Mouse (Mus musculus) stomach, embryonic 16.5 days (tissue): ENCODE data around the gene Sprr2d. TPM values are rescaled to one million over a fixed set of nuclear protein-coding genes. Genes with fewer than 3 reads are reported as not detected.

Experiments
- ATAC-seq: fragments of 200-750 bp; cut with Nextera tagmentation; 2 replicates; pipeline ENCODE4 v1.8.0; 2017; ENCODE audit warnings: moderate number of reproducible peaks, moderate TSS enrichment; ENCODE audit not compliant: insufficient read depth, low FRiP score
- H3K27ac ChIP-seq: fragments of 300-500 bp; sonication (generic); 2 replicates; pipeline ENCODE4 v1.5.1; 2014; ENCODE audit warnings: low read length
- H3K27me3 ChIP-seq: fragments of 300-500 bp; sonication (generic); 2 replicates; pipeline ENCODE4 v1.6.1; 2014; ENCODE audit warnings: low read length, control low read depth, mixed read lengths; ENCODE audit not compliant: control insufficient read depth, insufficient read depth
- H3K36me3 ChIP-seq: fragments of 300-500 bp; sonication (generic); 2 replicates; pipeline ENCODE4 v1.6.1; 2014; ENCODE audit warnings: low read length; ENCODE audit not compliant: control insufficient read depth, insufficient read depth
- H3K4me1 ChIP-seq: fragments of 300-500 bp; sonication (generic); 2 replicates; pipeline ENCODE4 v1.6.1; 2014; ENCODE audit warnings: low read length, control low read depth, mixed read lengths; ENCODE audit not compliant: control insufficient read depth, insufficient read depth
- H3K4me2 ChIP-seq: fragments of 300-500 bp; sonication (generic); 2 replicates; pipeline ENCODE4 v1.6.1; 2014; ENCODE audit warnings: low read depth, low read length, mixed read lengths
- H3K4me3 ChIP-seq: fragments of 300-500 bp; sonication (generic); replicated peaks from 2 replicates; pipeline ENCODE4 v1.5.1; 2014; ENCODE audit warnings: mild to moderate bottlenecking, low read length
- H3K9ac ChIP-seq: fragments of 300-500 bp; sonication (generic); 2 replicates; pipeline ENCODE4 v1.6.1; 2014; ENCODE audit warnings: low read length
- H3K9me3 ChIP-seq: fragments of 300-500 bp; sonication (generic); replicated peaks from 2 replicates; pipeline ENCODE4 v1.6.1; 2016; ENCODE audit warnings: low read length, control low read depth; ENCODE audit not compliant: control insufficient read depth
- WGBS: fragments of 180-500 bp; shearing (Covaris S2); extraction: QIAGEN DNeasy Blood & Tissue Kit; methylation state at CpG from one replicate; pipeline ENCODE4 v1.1.7; 2014; 5-methylcytosine and 5-hydroxymethylcytosine counted together
- polyA plus RNA-seq: library from polyadenylated mRNA; unstranded; fragments of >200 nt; fragmentation: Nextera tagmentation; extraction: Ambion mirVana; gene quantifications from 2 replicates; pipeline ENCODE4 v1.2.1, GENCODE M21; 2015

Sprr2d gene
- polyA plus RNA-seq, result 2.1 and 3.2 TPM in 2 replicates

DNA sequence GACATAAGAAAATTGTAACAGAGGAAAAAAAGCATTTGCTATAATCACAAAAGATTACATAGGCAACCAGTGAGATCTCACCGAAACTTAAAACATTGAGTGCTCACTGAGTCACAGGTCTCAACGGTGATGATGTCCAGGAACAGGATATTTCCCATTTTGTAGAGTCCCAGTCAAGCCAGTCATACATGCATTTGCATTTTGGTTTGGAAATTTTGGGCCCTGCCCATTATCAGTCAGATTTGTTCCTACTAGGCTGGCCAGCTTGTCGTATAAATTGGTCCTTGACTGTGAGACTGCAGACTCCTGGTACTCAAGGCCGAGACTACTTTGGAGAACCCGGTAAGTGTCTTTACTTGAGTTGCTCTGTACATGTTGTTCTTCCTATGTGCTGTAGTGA lies at the start of gene Sprr2d:
Gene Sprr2d, plus strand, starts transcription at position 301 of the 400 bp plus-strand sequence.
- H3K36me3 ChIP-seq, result no peaks in the 10 kb centered on the region
- H3K27ac ChIP-seq, result no peak within 1 kb of the TSS
- 89% methylated on average over 5 of the region's 5 CpGs for WGBS
- H3K9ac ChIP-seq, result no peak within 1 kb of the TSS
- no peaks in the 10 kb centered on the region for H3K27me3 ChIP-seq
- H3K4me1 ChIP-seq, result no peaks in the 10 kb centered on the region
- no peaks in the 10 kb centered on the region for H3K9me3 ChIP-seq
- no peak within 1 kb of the TSS for H3K4me2 ChIP-seq
- ATAC-seq, result no peak
- H3K4me3 ChIP-seq, result no peak within 1 kb of the TSS

DNA sequence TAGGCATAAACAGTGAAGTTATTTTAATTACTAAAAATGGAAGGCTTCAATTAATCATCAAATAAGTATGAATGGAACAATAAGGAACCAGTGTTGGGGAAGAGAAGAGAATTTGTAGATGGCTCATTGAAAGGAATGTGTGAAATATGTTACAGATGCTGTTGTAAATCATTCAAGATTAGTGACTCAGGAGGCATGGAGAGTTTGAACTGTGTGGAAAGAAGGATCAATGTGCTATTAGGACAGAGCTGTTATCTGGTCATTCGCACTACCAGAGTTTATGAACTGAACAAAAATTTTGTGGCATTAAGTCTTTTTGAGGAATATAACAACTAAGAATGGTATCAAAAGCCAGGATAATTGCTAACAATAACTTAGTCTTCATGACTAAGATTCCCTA lies 31.5 kb upstream of the Sprr2d start:
- Histone ChIP-seq H3K9ac (no peak overlapping the region), H3K27ac (no peak overlapping the region), H3K4me1 (no peaks in the 10 kb centered on the region), H3K4me3 (no peak overlapping the region), H3K27me3 (no peaks in the 10 kb centered on the region), H3K9me3 (no peaks in the 10 kb centered on the region), H3K36me3 (no peaks in the 10 kb centered on the region), H3K4me2 (no peak overlapping the region)
- 85% methylated on average over 1 of the region's 1 CpGs for WGBS
- no peak for ATAC-seq

DNA sequence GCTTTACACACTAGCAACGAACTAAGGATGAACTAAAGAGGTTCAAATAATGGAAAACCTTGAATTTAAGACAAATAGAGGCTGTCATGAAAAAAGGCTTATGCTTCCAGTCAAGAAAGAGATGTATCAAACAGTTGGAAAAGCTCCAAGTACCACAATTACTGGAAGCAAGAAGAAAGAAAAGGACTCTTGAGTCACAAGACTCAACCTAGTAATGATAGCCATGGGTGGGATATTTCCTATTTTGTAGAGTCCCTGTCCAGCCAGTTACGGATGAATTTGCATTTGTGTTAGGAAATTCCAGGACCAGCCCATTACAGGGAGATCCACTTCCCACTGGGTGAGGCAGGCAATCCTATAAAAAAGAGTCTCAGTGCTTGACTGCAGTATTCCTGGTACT lies 22.6 kb upstream of the Sprr2d start, which contains the start of gene Sprr2b:
Gene Sprr2b, plus strand, starts transcription at position 301 of the 400 bp plus-strand sequence.
- Histone ChIP-seq H3K9me3 (no peaks in the 10 kb centered on the region), H3K4me3 (no peak within 1 kb of the TSS), H3K9ac (no peak within 1 kb of the TSS), H3K27ac (no peak within 1 kb of the TSS), H3K36me3 (no peaks in the 10 kb centered on the region), H3K4me1 (no peaks in the 10 kb centered on the region), H3K4me2 (no peak within 1 kb of the TSS), H3K27me3 (no peaks in the 10 kb centered on the region)
- no peak for ATAC-seq
- WGBS, result 79% methylated on average over 2 of the region's 2 CpGs

DNA sequence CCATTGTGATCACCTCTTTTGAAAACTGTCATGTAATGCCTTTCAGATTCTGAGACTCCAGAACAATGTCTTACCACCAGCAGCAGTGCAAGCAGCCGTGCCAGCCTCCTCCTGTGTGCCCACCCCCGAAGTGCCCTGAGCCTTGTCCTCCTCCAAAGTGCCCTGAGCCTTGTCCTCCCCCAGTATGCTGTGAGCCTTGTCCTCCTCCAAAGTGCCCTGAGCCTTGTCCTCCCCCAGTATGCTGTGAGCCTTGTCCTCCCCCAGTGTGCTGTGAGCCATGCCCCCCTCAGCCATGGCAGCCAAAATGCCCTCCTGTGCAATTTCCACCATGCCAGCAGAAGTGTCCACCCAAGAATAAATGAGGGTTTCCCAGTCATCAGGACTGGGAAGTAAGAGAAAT lies 21.6 kb upstream of the Sprr2d start:
- Histone ChIP-seq H3K9me3 (no peaks in the 10 kb centered on the region), H3K27me3 (no peaks in the 10 kb centered on the region), H3K9ac (no peak overlapping the region), H3K4me3 (no peak overlapping the region), H3K36me3 (no peaks in the 10 kb centered on the region), H3K27ac (no peak overlapping the region), H3K4me1 (no peaks in the 10 kb centered on the region), H3K4me2 (no peak overlapping the region)
- 76% methylated on average over 2 of the region's 2 CpGs for WGBS
- ATAC-seq, result no peak

DNA sequence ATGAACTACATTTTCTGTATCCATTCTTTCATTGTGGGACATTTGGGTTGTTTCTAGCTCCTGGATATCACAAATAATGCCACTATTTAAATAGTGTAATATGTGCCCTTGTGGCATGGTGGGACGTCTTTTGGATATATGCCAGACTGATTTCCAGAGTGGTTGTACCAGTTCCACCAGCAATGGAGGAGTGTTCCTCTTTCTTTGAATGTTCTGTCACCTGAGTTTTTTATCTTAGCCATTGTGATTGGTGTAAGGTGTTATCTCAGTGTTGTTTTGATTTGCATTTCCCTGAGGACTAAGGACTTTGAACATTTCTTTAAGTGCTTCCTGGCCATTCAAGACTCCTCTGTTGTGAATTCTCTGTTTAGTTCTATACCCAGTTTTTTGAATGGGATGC lies 2.7 kb upstream of the Sprr2d start:
- H3K4me2 ChIP-seq, result no peak overlapping the region
- H3K27me3 ChIP-seq, result no peaks in the 10 kb centered on the region
- WGBS, result 50% methylated on average over 1 of the region's 1 CpGs
- H3K36me3 ChIP-seq, result no peaks in the 10 kb centered on the region
- no peaks in the 10 kb centered on the region for H3K4me1 ChIP-seq
- H3K9me3 ChIP-seq, result no peaks in the 10 kb centered on the region
- H3K9ac ChIP-seq, result no peak overlapping the region
- H3K27ac ChIP-seq, result no peak overlapping the region
- no peak overlapping the region for H3K4me3 ChIP-seq
- ATAC-seq, result no peak

DNA sequence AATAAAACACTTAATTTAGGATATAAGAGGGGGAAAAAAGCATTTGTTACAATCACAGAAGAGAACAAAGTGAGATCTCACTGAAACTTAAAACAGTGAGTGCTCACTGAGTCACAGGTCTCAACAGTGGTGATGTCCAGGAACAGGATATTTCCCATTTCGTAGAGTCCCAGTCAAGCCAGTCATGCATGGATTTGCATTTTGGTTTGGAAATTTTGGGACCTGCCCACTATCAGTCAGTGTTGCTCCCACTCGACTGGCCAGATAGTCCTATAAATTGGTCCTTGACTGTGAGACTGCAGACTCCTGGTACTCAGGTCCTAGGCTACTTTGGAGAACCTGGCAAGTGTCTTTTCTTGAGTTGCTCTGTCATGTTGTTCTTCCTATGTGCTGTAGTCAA lies 12.9 kb downstream of the Sprr2d start, which contains the start of gene Sprr2e:
Gene Sprr2e, plus strand, starts transcription at position 301 of the 400 bp plus-strand sequence.
- ATAC-seq, result no peak
- Histone ChIP-seq H3K9ac (no peak within 1 kb of the TSS), H3K27ac (no peak within 1 kb of the TSS), H3K4me2 (no peak within 1 kb of the TSS), H3K4me3 (no peak within 1 kb of the TSS), H3K36me3 (no peaks in the 10 kb centered on the region), H3K4me1 (no peaks in the 10 kb centered on the region), H3K27me3 (no peaks in the 10 kb centered on the region), H3K9me3 (no peaks in the 10 kb centered on the region)
- 87% methylated on average over 2 of the region's 2 CpGs for WGBS

DNA sequence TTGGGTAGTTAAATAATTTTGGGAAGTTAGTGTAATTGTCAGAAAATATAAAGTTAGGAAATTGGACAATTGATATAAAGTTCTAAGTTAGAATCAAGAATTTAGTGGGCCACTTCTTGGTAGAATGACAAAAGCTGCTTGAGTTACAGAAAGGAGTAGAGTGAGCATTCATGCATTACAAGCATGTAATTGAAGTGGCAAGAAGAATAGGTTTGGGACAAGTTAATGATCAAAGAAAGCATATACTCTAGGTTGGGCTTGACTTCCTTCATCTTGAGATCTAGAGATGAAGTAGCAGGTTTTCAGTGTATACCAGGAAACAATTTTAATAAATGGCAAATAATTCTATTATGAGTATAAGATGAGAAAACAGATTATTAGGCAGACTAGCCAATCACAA lies 22.7 kb downstream of the Sprr2d start:
- no peak overlapping the region for H3K4me3 ChIP-seq
- H3K36me3 ChIP-seq, result no peaks in the 10 kb centered on the region
- no peaks in the 10 kb centered on the region for H3K9me3 ChIP-seq
- no peak overlapping the region for H3K27ac ChIP-seq
- no peaks in the 10 kb centered on the region for H3K4me1 ChIP-seq
- no peak overlapping the region for H3K4me2 ChIP-seq
- no peaks in the 10 kb centered on the region for H3K27me3 ChIP-seq
- H3K9ac ChIP-seq, result no peak overlapping the region
- no peak for ATAC-seq

DNA sequence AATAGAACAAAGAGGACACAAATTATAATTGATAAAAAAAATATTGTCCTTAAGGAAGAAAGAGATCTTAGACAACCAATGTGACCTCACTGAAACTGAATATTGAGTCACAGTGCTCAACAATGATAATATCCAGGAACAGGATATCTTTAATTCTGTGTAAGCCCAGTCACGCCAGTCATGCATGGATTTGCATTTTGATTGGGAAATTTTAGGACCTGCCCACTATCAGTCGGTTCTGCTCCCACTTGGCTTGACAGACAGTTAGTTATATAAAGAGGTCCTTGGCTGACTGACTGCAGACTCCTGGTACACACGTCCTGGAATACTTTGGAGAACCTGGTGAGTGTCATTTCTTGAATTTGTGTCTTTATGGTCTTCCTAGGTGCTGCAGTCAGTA lies 25.9 kb downstream of the Sprr2d start, which contains the start of gene Sprr2f:
Gene Sprr2f, plus strand, starts transcription at position 301 of the 400 bp plus-strand sequence.
- Histone ChIP-seq H3K9me3 (no peaks in the 10 kb centered on the region), H3K4me3 (no peak within 1 kb of the TSS), H3K36me3 (no peaks in the 10 kb centered on the region), H3K9ac (no peak within 1 kb of the TSS), H3K4me1 (no peaks in the 10 kb centered on the region), H3K27ac (no peak within 1 kb of the TSS), H3K4me2 (no peak within 1 kb of the TSS), H3K27me3 (no peaks in the 10 kb centered on the region)
- WGBS, result 60% methylated on average over 3 of the region's 3 CpGs
- no peak for ATAC-seq

DNA sequence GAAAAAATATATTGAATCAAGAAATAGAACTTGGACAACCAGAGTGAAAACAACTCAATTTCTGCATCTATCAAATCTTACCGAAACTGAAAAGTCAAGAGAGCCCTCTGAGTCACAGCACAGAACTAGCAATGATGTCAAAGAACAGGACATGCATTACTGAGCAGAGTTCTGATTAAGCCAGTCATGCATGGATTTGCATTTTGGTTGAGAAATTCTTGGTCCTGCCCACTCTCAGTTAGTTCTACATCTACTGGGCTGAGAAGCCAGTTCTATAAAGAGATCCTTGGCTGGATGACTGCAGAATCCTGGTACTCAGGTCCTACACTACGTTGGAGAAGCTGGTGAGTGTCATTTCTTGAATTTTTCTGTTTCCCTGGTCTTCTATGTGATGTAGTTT lies 34.7 kb downstream of the Sprr2d start:
- no peak overlapping the region for H3K27ac ChIP-seq
- no peak overlapping the region for H3K4me2 ChIP-seq
- no peaks in the 10 kb centered on the region for H3K4me1 ChIP-seq
- no peaks in the 10 kb centered on the region for H3K36me3 ChIP-seq
- ATAC-seq, result no peak
- no peaks in the 10 kb centered on the region for H3K27me3 ChIP-seq
- WGBS, result 84% methylated on average over 2 of the region's 2 CpGs
- no peak overlapping the region for H3K4me3 ChIP-seq
- no peak overlapping the region for H3K9ac ChIP-seq
- H3K9me3 ChIP-seq, result no peaks in the 10 kb centered on the region

DNA sequence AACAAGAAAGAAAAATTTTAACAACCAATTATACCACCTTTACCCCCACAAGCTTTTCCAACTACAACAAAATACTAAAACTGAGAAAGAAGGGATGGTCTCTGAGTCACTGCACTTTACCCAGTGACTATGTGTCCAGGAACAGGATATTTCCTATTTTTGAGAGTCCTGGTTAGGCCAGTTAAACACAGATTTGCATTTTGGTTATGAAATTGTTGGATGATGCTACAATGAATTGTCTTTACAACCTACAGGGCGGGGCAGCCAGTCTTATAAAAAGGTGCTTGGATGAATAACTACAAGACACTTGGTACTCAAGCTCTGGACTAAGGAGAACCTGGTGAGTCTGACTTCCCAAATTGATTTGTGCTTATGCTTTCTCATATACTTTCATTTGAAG lies 46.4 kb downstream of the Sprr2d start, which contains the start of gene Sprr2h:
Gene Sprr2h, plus strand, starts transcription at position 301 of the 400 bp plus-strand sequence.
- no peak for ATAC-seq
- Histone ChIP-seq H3K27me3 (no peaks in the 10 kb centered on the region), H3K36me3 (no peaks in the 10 kb centered on the region), H3K9ac (no peak within 1 kb of the TSS), H3K4me1 (no peaks in the 10 kb centered on the region), H3K27ac (no peak within 1 kb of the TSS), H3K4me2 (no peak within 1 kb of the TSS), H3K9me3 (no peaks in the 10 kb centered on the region), H3K4me3 (no peak within 1 kb of the TSS)
- 84% methylated on average over 1 of the region's 1 CpGs for WGBS
